Mouse (Mus musculus): ENCODE results near the gene 4930544D05Rik. TPM values are rescaled to one million over a fixed set of nuclear protein-coding genes. Genes with fewer than 3 reads are reported as not detected.

4930544D05Rik gene
- polyA plus RNA-seq, 1 experiment from 2014 or later, result not detected

DNA sequence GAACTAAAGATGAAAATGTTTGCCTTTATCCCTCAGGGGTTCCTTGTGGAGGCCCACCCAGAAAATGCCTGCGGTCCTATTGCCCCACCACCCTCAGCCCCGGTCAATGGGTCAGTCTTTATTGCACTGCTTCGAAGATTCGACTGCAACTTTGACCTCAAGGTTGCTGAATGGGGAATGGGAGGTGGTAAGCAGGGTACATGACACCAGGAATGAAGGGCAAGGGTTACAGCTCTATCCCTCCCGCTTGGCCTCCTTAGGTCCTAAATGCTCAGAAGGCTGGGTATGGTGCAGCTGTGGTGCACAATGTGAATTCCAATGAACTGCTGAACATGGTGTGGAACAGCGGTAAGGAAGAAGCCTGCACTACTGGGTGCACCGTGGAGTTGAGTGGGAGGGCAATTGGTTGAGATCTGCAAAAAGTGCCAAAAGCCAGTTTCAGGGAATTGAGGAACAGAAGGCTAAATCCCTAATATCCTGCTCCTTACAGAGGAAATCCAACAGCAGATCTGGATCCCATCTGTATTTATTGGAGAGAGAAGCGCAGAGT, 33.6 kb downstream of the 4930544D05Rik start:
- Histone ChIP-seq H3K9me3 (replicated peaks; ENCODE audit: control insufficient read depth, low read length) (no peaks in the 10 kb centered on the region), H3K4me3 (ENCODE audit: low read length) (no peak overlapping the region), H3K9ac (ENCODE audit: low read length) (no peak overlapping the region), H3K4me1 (ENCODE audit: control insufficient read depth, insufficient read depth, low read length) (peaks cover 54% of the 10 kb centered on the region), H3K27ac (ENCODE audit: low read length) (no peak overlapping the region), H3K27me3 (ENCODE audit: control insufficient read depth, insufficient read depth, low read length) (no peaks in the 10 kb centered on the region), H3K36me3 (ENCODE audit: control insufficient read depth, insufficient read depth) (peaks cover 52% of the 10 kb centered on the region), H3K4me2 (ENCODE audit: low read depth, low read length) (no peak overlapping the region)
- no peak for ATAC-seq (replicated peaks; ENCODE audit: extremely low read depth, insufficient read depth, low FRiP score)
- WGBS, result 87% methylated on average over 8 of the region's 8 CpGs

- peaks cover 48% of the 10 kb centered on the region for H3K4me1 ChIP-seq (ENCODE audit: control insufficient read depth, insufficient read depth, low read length)
- H3K9ac ChIP-seq (ENCODE audit: low read length), result no peak overlapping the region
- H3K4me3 ChIP-seq (ENCODE audit: low read length), result no peak overlapping the region
- no peaks in the 10 kb centered on the region for H3K9me3 ChIP-seq (replicated peaks; ENCODE audit: control insufficient read depth, low read length)
- ATAC-seq (replicated peaks; ENCODE audit: extremely low read depth, insufficient read depth, low FRiP score), result no peak
- peaks cover 40% of the 10 kb centered on the region for H3K36me3 ChIP-seq (ENCODE audit: control insufficient read depth, insufficient read depth)
- no peak overlapping the region for H3K4me2 ChIP-seq (ENCODE audit: low read depth, low read length)
- H3K27ac ChIP-seq (ENCODE audit: low read length), result peak overlapping the region; percentile 35; the same call in 1 of the 2 replicates
- 65% methylated on average over 12 of the region's 12 CpGs for WGBS
- H3K27me3 ChIP-seq (ENCODE audit: control insufficient read depth, insufficient read depth, low read length), result no peaks in the 10 kb centered on the region
These were observed 34.9 kb downstream of the 4930544D05Rik start for GRCm38 (mm10) chr11:70650322-70651175.

DNA sequence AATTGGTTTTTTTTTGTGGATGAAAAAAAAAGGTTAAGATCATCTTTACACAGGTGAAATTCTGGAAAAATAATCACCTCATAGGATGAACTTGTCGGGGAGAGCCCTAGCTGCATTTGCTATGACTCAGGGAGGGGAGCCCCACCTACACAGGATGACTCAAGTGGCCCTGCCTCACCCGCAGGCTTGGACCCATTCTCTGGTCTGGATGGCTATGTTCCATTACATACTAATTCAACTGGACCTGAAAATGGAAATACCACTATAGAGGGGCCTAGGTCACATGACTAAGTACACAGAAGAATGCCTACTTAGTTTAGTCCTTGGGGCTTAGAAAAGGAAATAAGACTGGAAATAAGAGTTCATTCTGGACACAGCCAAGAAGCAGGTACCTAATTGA, 35.7 kb downstream of the 4930544D05Rik start:
- H3K36me3 ChIP-seq (ENCODE audit: control insufficient read depth, insufficient read depth), result peaks cover 40% of the 10 kb centered on the region
- no peak overlapping the region; the same call in 1 of the 2 replicates for H3K4me3 ChIP-seq (ENCODE audit: low read length)
- no peak overlapping the region for H3K9ac ChIP-seq (ENCODE audit: low read length)
- no peak for ATAC-seq (replicated peaks; ENCODE audit: extremely low read depth, insufficient read depth, low FRiP score)
- peak overlapping the region; percentile 92 for H3K4me2 ChIP-seq (ENCODE audit: low read depth, low read length)
- H3K27ac ChIP-seq (ENCODE audit: low read length), result peak overlapping the region; percentile 35; the same call in 1 of the 2 replicates
- 49% methylated on average over 2 of the region's 2 CpGs for WGBS
- peaks cover 41% of the 10 kb centered on the region for H3K4me1 ChIP-seq (ENCODE audit: control insufficient read depth, insufficient read depth, low read length)
- H3K9me3 ChIP-seq (replicated peaks; ENCODE audit: control insufficient read depth, low read length), result no peaks in the 10 kb centered on the region
- H3K27me3 ChIP-seq (ENCODE audit: control insufficient read depth, insufficient read depth, low read length), result no peaks in the 10 kb centered on the region

- H3K27me3 ChIP-seq (ENCODE audit: control insufficient read depth, insufficient read depth, low read length), result no peaks in the 10 kb centered on the region
- ATAC-seq (replicated peaks; ENCODE audit: extremely low read depth, insufficient read depth, low FRiP score), result no peak
- H3K4me3 ChIP-seq (ENCODE audit: low read length), result peak overlapping the region; percentile 74
- peak overlapping the region; percentile 92 for H3K4me2 ChIP-seq (ENCODE audit: low read depth, low read length)
- H3K36me3 ChIP-seq (ENCODE audit: control insufficient read depth, insufficient read depth), result peaks cover 40% of the 10 kb centered on the region
- peak overlapping the region; percentile 91 for H3K9ac ChIP-seq (ENCODE audit: low read length)
- 51% methylated on average over 12 of the region's 12 CpGs for WGBS
- H3K4me1 ChIP-seq (ENCODE audit: control insufficient read depth, insufficient read depth, low read length), result peaks cover 43% of the 10 kb centered on the region
- H3K9me3 ChIP-seq (replicated peaks; ENCODE audit: control insufficient read depth, low read length), result no peaks in the 10 kb centered on the region
- H3K27ac ChIP-seq (ENCODE audit: low read length), result peak overlapping the region; percentile 96
These were observed 36.6 kb downstream of the 4930544D05Rik start for GRCm38 (mm10) chr11:70652029-70652883.

DNA sequence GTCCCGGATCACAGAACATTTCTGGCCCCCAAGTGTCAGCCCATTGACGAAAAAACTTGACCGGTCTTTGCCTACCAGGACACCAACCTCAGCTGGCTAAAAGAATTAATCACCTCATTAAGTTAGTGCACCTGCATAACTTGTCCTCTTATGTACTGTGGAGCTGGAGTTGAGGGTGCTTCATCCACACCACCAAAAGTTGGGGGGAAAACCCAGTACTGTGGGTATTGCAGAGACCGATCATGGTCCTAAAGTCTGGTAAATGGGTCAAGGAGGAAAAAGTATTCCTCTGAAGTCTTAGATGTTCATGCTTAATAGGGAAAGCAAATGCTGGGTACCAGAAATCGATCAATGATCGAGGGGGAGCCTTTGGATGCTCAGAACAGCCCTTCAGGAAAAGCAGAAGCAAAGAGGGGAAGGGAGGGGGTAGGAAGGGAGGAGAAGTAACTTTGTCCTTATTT, 37.3 kb downstream of the 4930544D05Rik start:
- H3K27ac ChIP-seq (ENCODE audit: low read length), result peak overlapping the region; percentile 96
- 42% methylated on average over 6 of the region's 6 CpGs for WGBS
- peaks cover 43% of the 10 kb centered on the region for H3K4me1 ChIP-seq (ENCODE audit: control insufficient read depth, insufficient read depth, low read length)
- no peaks in the 10 kb centered on the region for H3K27me3 ChIP-seq (ENCODE audit: control insufficient read depth, insufficient read depth, low read length)
- no peaks in the 10 kb centered on the region for H3K9me3 ChIP-seq (replicated peaks; ENCODE audit: control insufficient read depth, low read length)
- H3K4me2 ChIP-seq (ENCODE audit: low read depth, low read length), result peak overlapping the region; percentile 92
- no peak for ATAC-seq (replicated peaks; ENCODE audit: extremely low read depth, insufficient read depth, low FRiP score)
- H3K9ac ChIP-seq (ENCODE audit: low read length), result peak overlapping the region; percentile 91
- H3K4me3 ChIP-seq (ENCODE audit: low read length), result peak overlapping the region; percentile 74
- peaks cover 40% of the 10 kb centered on the region for H3K36me3 ChIP-seq (ENCODE audit: control insufficient read depth, insufficient read depth)

DNA sequence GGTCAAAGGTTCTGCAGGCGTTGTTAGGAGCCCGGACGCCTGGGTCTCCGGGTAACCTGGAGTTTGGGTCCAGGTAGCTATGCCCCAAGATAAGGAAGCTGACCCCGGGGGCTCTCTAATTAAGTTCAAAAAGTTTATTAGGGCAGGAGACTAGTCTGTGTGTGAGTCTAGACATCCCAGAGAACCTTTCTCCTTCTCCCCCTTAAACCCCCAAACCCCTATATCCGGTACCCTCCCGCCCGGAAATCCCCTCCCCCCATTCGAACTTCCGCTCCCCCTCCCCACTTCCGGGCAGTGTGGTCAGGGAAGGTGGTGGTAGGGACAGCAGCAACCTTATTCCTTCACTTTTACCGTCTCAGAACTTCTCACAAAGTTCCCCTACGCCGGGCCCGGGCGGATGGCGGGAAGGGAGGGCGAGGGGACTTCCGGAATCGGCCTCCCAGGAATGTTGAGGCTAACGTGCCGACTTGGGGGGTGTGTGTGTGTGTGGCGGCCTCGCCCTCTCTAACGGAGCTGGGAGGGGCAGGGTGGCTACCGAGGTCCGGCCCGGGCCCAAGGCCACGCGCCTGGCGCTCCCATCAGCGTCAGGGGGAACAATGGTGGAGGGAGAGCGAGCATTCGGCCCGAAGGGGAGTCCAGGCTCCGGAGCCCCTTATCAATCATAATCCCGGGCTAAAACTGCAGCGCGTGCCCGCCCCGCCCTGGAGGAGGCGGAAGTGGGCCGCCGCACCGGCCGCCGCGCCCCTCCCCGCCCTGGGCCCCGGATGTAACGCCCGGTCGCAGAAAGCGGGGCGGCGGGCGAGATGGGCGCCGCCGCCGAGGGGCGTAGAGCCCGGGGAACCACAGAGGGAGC, 37.9 kb downstream of the 4930544D05Rik start:
- Histone ChIP-seq H3K36me3 (ENCODE audit: control insufficient read depth, insufficient read depth) (peaks cover 38% of the 10 kb centered on the region), H3K4me3 (ENCODE audit: low read length) (peak overlapping the region; percentile 74), H3K27me3 (ENCODE audit: control insufficient read depth, insufficient read depth, low read length) (no peaks in the 10 kb centered on the region), H3K9me3 (replicated peaks; ENCODE audit: control insufficient read depth, low read length) (no peaks in the 10 kb centered on the region), H3K4me2 (ENCODE audit: low read depth, low read length) (peak overlapping the region; percentile 92), H3K4me1 (ENCODE audit: control insufficient read depth, insufficient read depth, low read length) (peaks cover 42% of the 10 kb centered on the region), H3K27ac (ENCODE audit: low read length) (peak overlapping the region; percentile 96), H3K9ac (ENCODE audit: low read length) (peak overlapping the region; percentile 91)
- WGBS, result under 1% methylated on average over 63 of the region's 63 CpGs
- peak; percentile 19; the same call in 1 of the 2 replicates for ATAC-seq (replicated peaks; ENCODE audit: extremely low read depth, insufficient read depth, low FRiP score)

DNA sequence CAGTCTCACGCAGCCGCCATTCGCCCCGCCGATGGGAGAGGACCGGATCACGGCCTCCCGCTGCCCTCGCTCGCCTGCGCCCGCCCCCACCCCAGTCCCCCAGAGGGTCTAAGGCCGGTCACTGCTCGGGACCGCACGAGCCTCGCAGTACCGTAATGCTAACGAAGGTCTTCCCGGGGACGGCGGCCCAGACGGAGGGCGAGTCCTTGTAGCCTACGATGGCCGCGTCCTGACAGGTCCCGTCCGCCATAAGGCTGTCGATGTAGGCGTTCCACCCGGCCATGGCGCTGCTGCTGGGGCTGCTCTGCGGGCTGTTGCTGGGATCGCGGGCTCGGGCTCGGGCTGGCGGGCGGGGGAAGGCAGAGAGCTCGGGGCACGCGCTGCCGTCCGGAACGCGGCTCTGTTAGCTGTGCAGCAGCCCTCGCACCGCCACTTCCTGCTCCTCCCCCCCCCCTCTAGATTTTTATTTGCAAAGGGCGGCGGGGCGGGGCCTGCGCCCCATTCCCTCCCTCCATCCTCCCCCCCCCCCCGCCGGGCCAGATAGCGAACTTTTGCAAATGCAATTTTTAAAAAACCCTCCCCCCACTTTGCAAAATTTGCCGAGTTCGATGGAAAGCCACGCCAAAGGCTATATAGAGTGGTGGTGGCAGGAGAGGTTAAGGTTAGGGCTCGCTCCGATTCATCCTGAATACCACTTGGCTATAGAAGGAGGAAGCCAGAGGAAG, 38.7 kb downstream of the 4930544D05Rik start, which contains the start of gene Pfn1:
TSS of gene Pfn1 (minus strand) at position 447 of the 725 bp plus-strand sequence.
- no peaks in the 10 kb centered on the region for H3K27me3 ChIP-seq (ENCODE audit: control insufficient read depth, insufficient read depth, low read length)
- peaks cover 42% of the 10 kb centered on the region for H3K4me1 ChIP-seq (ENCODE audit: control insufficient read depth, insufficient read depth, low read length)
- WGBS, result 0% methylated on average over 59 of the region's 61 CpGs

More for the DNA sequence above, 38.7 kb downstream of the 4930544D05Rik start, which contains the start of gene Pfn1:
- peak; percentile 30 for ATAC-seq (replicated peaks; ENCODE audit: extremely low read depth, insufficient read depth, low FRiP score)
- no peaks in the 10 kb centered on the region for H3K9me3 ChIP-seq (replicated peaks; ENCODE audit: control insufficient read depth, low read length)
- H3K4me3 ChIP-seq (ENCODE audit: low read length), result peak within 1 kb of the TSS; percentile 74
- H3K4me2 ChIP-seq (ENCODE audit: low read depth, low read length), result peak within 1 kb of the TSS; percentile 92
- H3K27ac ChIP-seq (ENCODE audit: low read length), result peak within 1 kb of the TSS; percentile 96
- H3K36me3 ChIP-seq (ENCODE audit: control insufficient read depth, insufficient read depth), result peaks cover 32% of the 10 kb centered on the region
- peak within 1 kb of the TSS; percentile 91 for H3K9ac ChIP-seq (ENCODE audit: low read length)

Data from heart, embryonic 16.5 days (tissue).